Mouse (Mus musculus) CH12.LX (cell line): ENCODE measurements around the gene Cldn10. TPM values are rescaled to one million over a fixed set of nuclear protein-coding genes. Genes with fewer than 3 reads are reported as not detected.

ENCODE experiments used
- DNase-seq: peaks from one replicate; pipeline ENCODE4 v3.0.0-alpha.2; 2013; ENCODE audit errors: extremely low read depth
- H3K27ac ChIP-seq: 2 replicates; pipeline ENCODE4 v1.5.1; 2012; ENCODE audit warnings: low read depth, mild to moderate bottlenecking, control low read depth, moderate library complexity; ENCODE audit not compliant: insufficient read depth
- H3K27me3 ChIP-seq: replicated peaks from 2 replicates; pipeline ENCODE3; 2012; ENCODE audit warnings: inconsistent platforms
- H3K36me3 ChIP-seq, 2 experiments: replicated peaks in 1 of 2; 2 replicates each; pipeline versions ENCODE3 to v1.6.1; 2012; ENCODE audit warnings: inconsistent platforms in 1 of 2, low read length in 1 of 2, mild to moderate bottlenecking in 1 of 2, mixed read lengths in 1 of 2, moderate library complexity in 1 of 2; ENCODE audit not compliant: control insufficient read depth in 1 of 2, insufficient read depth in 1 of 2
- H3K4me1 ChIP-seq, 2 experiments: 2 replicates each; pipeline ENCODE4 v1.6.1; 2012; ENCODE audit warnings: inconsistent platforms in 1 of 2, moderate library complexity in 1 of 2; ENCODE audit not compliant: insufficient read depth in 2 of 2, control insufficient read depth in 1 of 2
- H3K4me2 ChIP-seq: 2 replicates; pipeline ENCODE4 v1.6.1; 2012; ENCODE audit warnings: low read depth, mild to moderate bottlenecking, control low read depth; ENCODE audit not compliant: poor library complexity, insufficient read depth, severe bottlenecking
- H3K4me3 ChIP-seq, 3 experiments: fragments of 150-350 bp in 1 of 3; sonication (generic) in 1 of 3; replicated peaks in 1 of 3; 2 replicates each; pipeline versions ENCODE3 to v1.5.1; 2011 to 2012; ENCODE audit warnings: low read depth in 2 of 3, low read length in 2 of 3, mild to moderate bottlenecking in 2 of 3, moderate library complexity in 2 of 3, control low read depth in 1 of 3, improper control_type of control experiment in 1 of 3, inconsistent platforms in 1 of 3, mixed read lengths in 1 of 3; ENCODE audit not compliant: poor library complexity in 1 of 3
- H3K79me2 ChIP-seq: replicated peaks from 2 replicates; pipeline ENCODE4 v1.6.1; 2012; ENCODE audit warnings: mild to moderate bottlenecking, moderate library complexity; ENCODE audit not compliant: control insufficient read depth, poor library complexity, insufficient read depth, severe bottlenecking; ENCODE audit errors: extremely low read depth
- H3K9ac ChIP-seq: 2 replicates; pipeline ENCODE4 v1.6.1; 2012; ENCODE audit warnings: low read depth, mild to moderate bottlenecking, control low read depth, moderate library complexity; ENCODE audit not compliant: insufficient read depth
- H3K9me3 ChIP-seq: replicated peaks from 2 replicates; pipeline ENCODE3; 2012; ENCODE audit warnings: low read length, inconsistent platforms, mixed read lengths
- CTCF ChIP-seq, 2 experiments: IDR thresholded peaks in 1 of 2; conservative IDR thresholded peaks in 1 of 2; 2 replicates each; pipeline ENCODE4 v1.5.1; 2011 to 2012; ENCODE audit warnings: low read depth in 2 of 2, low read length in 2 of 2, improper control_type of control experiment in 1 of 2, inconsistent platforms in 1 of 2, mild to moderate bottlenecking in 1 of 2, moderate library complexity in 1 of 2
- E2F4 ChIP-seq: IDR thresholded peaks from 2 replicates; pipeline ENCODE4 v1.6.1; 2011; ENCODE audit warnings: low read depth, low read length, improper control_type of control experiment; ENCODE audit not compliant: insufficient replicate concordance
- EP300 ChIP-seq: IDR thresholded peaks from 2 replicates; pipeline ENCODE4 v1.6.1; 2011; ENCODE audit warnings: low read length, improper control_type of control experiment
- ETS1 ChIP-seq: conservative IDR thresholded peaks from 2 replicates; pipeline ENCODE4 v1.6.1; 2012; ENCODE audit warnings: low read depth, mild to moderate bottlenecking, inconsistent platforms, low read length, improper control_type of control experiment, moderate library complexity
- IRF4 ChIP-seq: IDR thresholded peaks from 2 replicates; pipeline ENCODE4 v1.6.1; 2014; ENCODE audit warnings: low read depth, mild to moderate bottlenecking, inconsistent platforms, low read length, improper control_type of control experiment
- JUN ChIP-seq: IDR thresholded peaks from 2 replicates; pipeline ENCODE4 v1.6.1; 2011; ENCODE audit warnings: low read depth, mild to moderate bottlenecking, low read length, improper control_type of control experiment, moderate library complexity; ENCODE audit not compliant: insufficient read depth
- JUND ChIP-seq: conservative IDR thresholded peaks from 2 replicates; pipeline ENCODE4 v1.6.1; 2011; ENCODE audit warnings: low read depth, low read length, improper control_type of control experiment
- MAFK ChIP-seq: IDR thresholded peaks from 2 replicates; pipeline ENCODE4 v1.6.1; 2011; ENCODE audit warnings: low read length, improper control_type of control experiment; ENCODE audit not compliant: insufficient replicate concordance
- MAX ChIP-seq: IDR thresholded peaks from 2 replicates; pipeline ENCODE4 v1.6.1; 2011; ENCODE audit warnings: low read length, improper control_type of control experiment
- MYC ChIP-seq: IDR thresholded peaks from 2 replicates; pipeline ENCODE4 v1.6.1; 2011; ENCODE audit warnings: low read depth, mild to moderate bottlenecking, improper control_type of control experiment, low read length
- NRF1 ChIP-seq: IDR thresholded peaks from 2 replicates; pipeline ENCODE4 v1.6.1; 2014; ENCODE audit warnings: low read depth, mild to moderate bottlenecking, inconsistent platforms, low read length, improper control_type of control experiment, moderate library complexity
- POLR2AphosphoS2 ChIP-seq: IDR thresholded peaks from 2 replicates; pipeline ENCODE4 v1.6.1; 2011; ENCODE audit warnings: low read depth, low read length, improper control_type of control experiment
- RAD21 ChIP-seq: IDR thresholded peaks from 2 replicates; pipeline ENCODE4 v1.6.1; 2011; ENCODE audit warnings: low read depth, mild to moderate bottlenecking, low read length, improper control_type of control experiment, moderate library complexity
- SMC3 ChIP-seq: IDR thresholded peaks from 2 replicates; pipeline ENCODE4 v1.6.1; 2011; ENCODE audit warnings: low read depth, low read length, improper control_type of control experiment
- TBP ChIP-seq: conservative IDR thresholded peaks from 2 replicates; pipeline ENCODE4 v1.6.1; 2011; ENCODE audit warnings: low read depth, low read length, improper control_type of control experiment
- USF1 ChIP-seq: IDR thresholded peaks from 2 replicates; pipeline ENCODE4 v1.6.1; 2014; ENCODE audit warnings: low read depth, mild to moderate bottlenecking, inconsistent platforms, low read length, improper control_type of control experiment
- USF2 ChIP-seq: conservative IDR thresholded peaks from 2 replicates; pipeline ENCODE4 v1.6.1; 2011; ENCODE audit warnings: low read depth, low read length, improper control_type of control experiment
- ZC3H11A ChIP-seq: IDR thresholded peaks from 2 replicates; pipeline ENCODE4 v1.6.1; 2012; ENCODE audit warnings: low read depth, mild to moderate bottlenecking, inconsistent platforms, low read length, improper control_type of control experiment
- ZMIZ1 ChIP-seq: IDR thresholded peaks from 2 replicates; pipeline ENCODE4 v1.6.1; 2012; ENCODE audit warnings: low read depth, mild to moderate bottlenecking, inconsistent platforms, low read length, improper control_type of control experiment
- dilution Hi-C: fragments of 300-500 bp; cut with MboI; formaldehyde crosslinking; loops from 2 replicates; pipeline ENCODE4 v1.14.3; 2020; ENCODE audit warnings: low sequenced_read_pairs; ENCODE audit not compliant: extremely low pct_unique_long_range_greater_than_20kb, extremely low pct_ligation_motif_present
- in situ Hi-C: fragments of 300-500 bp; cut with MboI; formaldehyde crosslinking; loops from 3 replicates; pipeline ENCODE4 v1.14.3; 2019; ENCODE audit warnings: low sequenced_read_pairs, low pct_ligation_motif_present, low pct_unique_long_range_greater_than_20kb, mixed read lengths
- polyA plus RNA-seq: library from polyadenylated mRNA; unstranded; fragments of >175 nt; gene quantifications from 2 replicates; pipeline ENCODE4 v1.2.1, GENCODE M21; 2012; ENCODE audit warnings: low read depth; ENCODE audit not compliant: insufficient read length
- total RNA-seq, 2 experiments: library from RNA; depleted of rRNA; stranded (reverse); fragments of 300-350 nt in 1 of 2; fragments of >200 nt in 1 of 2; gene quantifications; 2 replicates each; pipeline ENCODE4 v1.2.3; 2012 to 2014

Cldn10 gene
- total and polyA plus RNA-seq, 3 experiments, result not detected

DNA sequence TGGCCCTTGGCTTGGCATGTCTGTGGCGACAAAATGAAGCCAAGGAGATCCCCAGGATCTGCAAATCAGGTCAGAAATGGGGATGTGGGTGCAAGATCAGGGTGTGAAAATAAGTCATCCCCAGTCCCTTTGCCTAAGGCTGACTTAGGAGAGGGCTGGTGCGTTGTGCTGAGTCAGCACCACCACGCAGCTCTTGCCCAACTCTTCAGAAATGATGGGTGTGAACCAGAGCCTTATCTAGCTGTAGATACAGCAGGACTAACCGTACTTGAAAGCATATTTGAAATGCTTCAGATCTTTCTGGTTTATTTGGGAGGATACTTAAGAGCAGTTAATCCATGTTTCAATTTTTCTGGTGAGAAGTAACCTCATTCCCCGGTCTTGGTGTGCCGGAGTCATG lies 82.0 kb downstream of the Cldn10 start:
- Histone ChIP-seq H3K79me2 (no peaks in the 10 kb centered on the region), H3K9ac (no peak overlapping the region), H3K4me2 (no peak overlapping the region), H3K4me3 (no peak overlapping the region), H3K36me3 (no peaks in the 10 kb centered on the region), H3K27ac (no peak overlapping the region), H3K9me3 (no peaks in the 10 kb centered on the region), H3K4me1 (0 out of 4 replicates have a peak, but pooled peaks cover 0 to 3% of the 10 kb centered on the region in 2 experiments), H3K27me3 (no peaks in the 10 kb centered on the region)
- dilution Hi-C loops, result no loop called here
- in situ Hi-C loops, result no loop called here
- no peak for DNase-seq
- TF ChIP-seq MAFK (peak; percentile 87), E2F4 (no peak)

DNA sequence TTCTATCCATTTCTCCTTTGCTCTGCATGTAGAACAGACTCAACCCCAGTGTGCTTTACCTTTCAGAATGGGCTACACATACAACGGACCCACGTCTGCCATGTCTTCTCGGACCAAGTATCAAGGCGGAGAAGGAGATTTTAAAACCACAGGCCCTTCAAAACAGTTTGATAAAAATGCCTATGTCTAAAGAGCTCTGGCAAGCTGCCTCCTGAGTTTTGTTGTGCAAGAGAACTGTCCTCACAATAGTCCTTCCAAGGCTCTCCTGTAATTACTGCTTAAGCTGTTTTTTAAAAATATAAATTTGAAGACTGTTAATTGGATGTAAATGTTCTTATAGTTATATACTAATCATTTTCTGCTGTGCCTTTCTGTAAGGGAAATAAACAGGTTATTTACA lies 86.4 kb downstream of the Cldn10 start:
- Histone ChIP-seq H3K9me3 (no peaks in the 10 kb centered on the region), H3K4me1 (peaks cover 0 to 4% of the 10 kb centered on the region in 2 experiments; a peak in 2 of 4 replicates), H3K27ac (no peak overlapping the region), H3K79me2 (no peaks in the 10 kb centered on the region), H3K36me3 (no peaks in the 10 kb centered on the region), H3K4me2 (no peak overlapping the region), H3K27me3 (no peaks in the 10 kb centered on the region), H3K4me3 (no peak overlapping the region), H3K9ac (no peak overlapping the region)
- in situ Hi-C loops (no loop called here), dilution Hi-C loops (no loop called here)
- no peak for DNase-seq
- TF ChIP-seq CTCF (conservative IDR thresholded peaks at IDR 0.05 in 1 of 2, IDR thresholded peaks at IDR 0.05 in 1 of 2; ENCODE audit: low read depth in 2 of 2, low read length in 2 of 2), result no peak
- no peak for TF ChIP-seq SMC3
- no peak for TF ChIP-seq POLR2AphosphoS2
- TF ChIP-seq E2F4, result no peak
- TF ChIP-seq MYC, result no peak
- TF ChIP-seq ETS1, result no peak
- no peak for TF ChIP-seq TBP
- TF ChIP-seq USF1, result no peak
- no peak for TF ChIP-seq ZMIZ1
- no peak for TF ChIP-seq USF2
- TF ChIP-seq JUN, result no peak
- no peak for TF ChIP-seq ZC3H11A
- TF ChIP-seq NRF1, result no peak
- TF ChIP-seq IRF4, result no peak
- TF ChIP-seq RAD21, result no peak
- TF ChIP-seq EP300, result no peak
- no peak for TF ChIP-seq JUND
- TF ChIP-seq MAX, result no peak
